Mouse (Mus musculus) midbrain, postnatal 0 days (tissue): Measurements from ENCODE around the gene Fgf18. TPM values are rescaled to one million over a fixed set of nuclear protein-coding genes. Genes with fewer than 3 reads are reported as not detected.

Experiments
- ATAC-seq: fragments of 200-750 bp; cut with Nextera tagmentation; 2 replicates; pipeline ENCODE4 v1.8.0; 2017; ENCODE audit warnings: moderate number of reproducible peaks, mild to moderate bottlenecking, moderate TSS enrichment, moderate library complexity; ENCODE audit not compliant: low FRiP score
- DNase-seq: peaks from one replicate; pipeline ENCODE4 v3.0.0-alpha.2; 2015; ENCODE audit warnings: low spot score
- H3K27ac ChIP-seq: fragments of 300-500 bp; sonication (generic); 2 replicates; pipeline ENCODE4 v1.5.1; 2014; ENCODE audit warnings: low read depth, mild to moderate bottlenecking, low read length, mixed read lengths
- H3K27me3 ChIP-seq: fragments of 300-500 bp; sonication (generic); 2 replicates; pipeline ENCODE4 v1.6.1; 2014; ENCODE audit warnings: low read length, control low read depth, mixed read lengths; ENCODE audit not compliant: insufficient read depth
- H3K36me3 ChIP-seq: fragments of 300-500 bp; sonication (generic); 2 replicates; pipeline ENCODE4 v1.6.1; 2014; ENCODE audit warnings: low read length, control low read depth, mixed read lengths; ENCODE audit not compliant: insufficient read depth
- H3K4me1 ChIP-seq: fragments of 300-500 bp; sonication (generic); 2 replicates; pipeline ENCODE4 v1.6.1; 2014; ENCODE audit warnings: mild to moderate bottlenecking, control low read depth, antibody characterized with exemption, low read length, mixed read lengths; ENCODE audit not compliant: insufficient read depth
- H3K4me2 ChIP-seq: fragments of 300-500 bp; sonication (generic); 2 replicates; pipeline ENCODE4 v1.6.1; 2014; ENCODE audit warnings: low read depth, mild to moderate bottlenecking, low read length, mixed read lengths; ENCODE audit not compliant: poor library complexity, severe bottlenecking
- H3K4me3 ChIP-seq: fragments of 300-500 bp; sonication (generic); 2 replicates; pipeline ENCODE4 v1.5.1; 2014; ENCODE audit warnings: low read depth, mild to moderate bottlenecking, low read length, moderate library complexity
- H3K9ac ChIP-seq: fragments of 300-500 bp; sonication (generic); replicated peaks from 2 replicates; pipeline ENCODE4 v1.6.1; 2014; ENCODE audit warnings: mild to moderate bottlenecking, low read length, moderate library complexity, mixed read lengths; ENCODE audit not compliant: poor library complexity, severe bottlenecking
- H3K9me3 ChIP-seq: fragments of 300-500 bp; sonication (generic); 2 replicates; pipeline ENCODE4 v1.6.1; 2016; ENCODE audit warnings: low read length, control low read depth
- CTCF ChIP-seq: IDR thresholded peaks from 2 replicates; pipeline ENCODE4 v1.5.1; 2016; ENCODE audit warnings: antibody characterized with exemption, mild to moderate bottlenecking
- WGBS: fragments of 180-500 bp; shearing (Covaris S2); extraction: QIAGEN DNeasy Blood & Tissue Kit; methylation state at CpG from one replicate; pipeline ENCODE4 v1.1.7; 2014; 5-methylcytosine and 5-hydroxymethylcytosine counted together
- polyA plus RNA-seq: library from polyadenylated mRNA; unstranded; fragments of >200 nt; fragmentation: Nextera tagmentation; extraction: Ambion mirVana; gene quantifications from 2 replicates; pipeline ENCODE4 v1.2.1, GENCODE M21; 2015
- total RNA-seq: library from RNA; depleted of rRNA; stranded (reverse); fragments of >200 nt; gene quantifications from 2 replicates; pipeline ENCODE4 v1.2.3, GENCODE M21; 2014

The Fgf18 gene
- total and polyA plus RNA-seq, 2 experiments from 2014 or later = 6.5 to 6.7 TPM

DNA sequence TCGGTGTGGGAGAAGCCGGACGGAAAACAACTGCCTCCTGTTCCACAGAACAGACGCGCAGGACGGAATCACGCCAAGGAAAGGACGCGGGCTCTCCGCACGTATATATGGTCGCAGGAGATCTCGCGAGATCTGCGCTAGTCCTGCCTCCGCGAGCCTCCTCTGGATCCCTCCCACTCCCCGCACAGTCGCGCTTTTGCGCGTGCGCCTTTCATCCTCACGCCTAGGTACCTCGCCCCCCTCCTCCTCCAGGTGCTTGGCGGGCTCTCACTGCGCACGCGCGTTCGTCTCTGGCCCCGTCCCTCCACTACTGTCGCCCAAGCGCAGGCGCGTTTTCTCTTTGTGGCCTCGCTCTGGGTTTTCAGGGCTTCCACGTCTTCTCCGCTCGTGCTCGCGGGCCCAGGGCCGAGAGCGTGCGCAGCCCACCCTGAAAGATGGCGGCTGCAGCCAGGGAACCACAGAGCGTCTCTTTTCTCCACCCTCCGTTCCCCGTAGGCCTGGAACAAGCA lies 15.9 kb upstream of the Fgf18 start, which contains the start of gene Npm1:
TSS of gene Npm1 (minus strand) at position 209 of the 509 bp plus-strand sequence.
- Histone ChIP-seq H3K36me3 (peaks cover 6% of the 10 kb centered on the region; the same call in 1 of the 2 replicates), H3K4me1 (no peaks in the 10 kb centered on the region), H3K9me3 (no peaks in the 10 kb centered on the region), H3K4me2 (peak within 1 kb of the TSS; percentile 72), H3K27ac (peak within 1 kb of the TSS; percentile 95), H3K4me3 (peak within 1 kb of the TSS; percentile 82), H3K9ac (peak within 1 kb of the TSS; percentile 93), H3K27me3 (no peaks in the 10 kb centered on the region)
- TF ChIP-seq CTCF = no peak
- peak; percentile 100 for DNase-seq
- ATAC-seq = peak; percentile 97
- WGBS = 4% methylated on average over 48 of the region's 49 CpGs

DNA sequence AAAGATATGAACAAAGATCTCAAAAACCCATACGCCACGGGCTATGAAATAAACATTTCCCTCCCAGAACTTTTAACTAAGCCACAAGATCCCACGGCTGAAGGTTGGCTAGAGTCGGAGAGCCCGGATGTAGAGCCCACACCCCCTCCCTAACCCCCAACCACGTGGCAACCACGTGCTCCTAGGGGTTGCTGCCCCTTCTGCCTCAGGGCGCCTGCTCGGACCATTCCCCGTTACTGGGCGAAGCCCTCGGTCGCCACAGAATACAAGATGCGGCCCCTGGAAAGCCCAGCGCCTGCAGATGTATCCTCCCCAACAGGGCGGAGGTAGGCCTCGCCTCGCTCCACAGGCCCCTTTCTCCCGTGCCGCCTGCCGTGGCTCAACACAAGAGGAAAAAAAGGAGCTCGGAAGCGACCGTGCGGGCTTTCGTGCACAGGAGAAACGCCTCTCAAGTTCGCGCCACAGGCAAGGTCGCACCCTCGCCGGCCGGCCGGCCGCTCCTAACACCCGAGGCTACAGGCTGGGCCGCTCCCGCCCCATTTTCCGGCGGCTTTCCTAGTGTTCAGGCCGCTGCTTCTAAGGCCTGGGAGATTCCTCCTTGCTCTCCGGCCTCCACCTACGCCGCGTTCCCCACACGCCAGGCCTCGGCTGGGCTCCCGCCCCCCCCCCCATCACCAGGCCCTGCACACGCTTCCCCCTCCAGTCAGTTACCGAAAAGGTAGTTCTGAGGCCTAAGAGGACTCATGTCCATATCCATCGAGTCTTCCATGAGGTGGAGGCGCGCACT lies 15.2 kb upstream of the Fgf18 start:
- Histone ChIP-seq H3K27ac (peak overlapping the region; percentile 88), H3K4me1 (no peaks in the 10 kb centered on the region), H3K9ac (peak overlapping the region; percentile 93), H3K4me3 (peak overlapping the region; percentile 82), H3K4me2 (peak overlapping the region; percentile 72), H3K36me3 (peaks cover 9% of the 10 kb centered on the region; the same call in 1 of the 2 replicates), H3K9me3 (no peaks in the 10 kb centered on the region), H3K27me3 (no peaks in the 10 kb centered on the region)
- TF ChIP-seq CTCF = no peak
- WGBS = 2% methylated on average over 51 of the region's 53 CpGs
- ATAC-seq (peak; percentile 84), DNase-seq (peak; percentile 85)

DNA sequence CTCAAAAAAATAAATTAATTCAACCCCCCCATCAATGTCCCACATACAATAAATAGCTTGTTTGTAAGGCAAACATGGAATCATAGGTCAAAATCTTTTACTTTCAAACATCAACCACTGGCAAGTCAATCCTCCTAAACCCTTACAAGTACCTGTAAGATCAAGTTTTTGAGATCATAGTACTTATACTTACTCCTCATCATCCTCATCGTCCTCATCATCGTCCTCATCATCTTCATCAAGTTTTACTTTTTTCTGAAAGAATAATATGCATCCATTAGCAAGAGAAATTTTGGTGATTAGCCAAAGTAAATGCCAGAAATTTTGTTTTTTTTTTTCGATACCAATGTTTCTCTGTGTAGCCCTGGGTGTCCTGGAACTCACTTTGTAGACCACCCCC lies 12.5 kb upstream of the Fgf18 start:
- H3K4me2 ChIP-seq = no peak overlapping the region
- no peak for ATAC-seq
- no peak overlapping the region for H3K27ac ChIP-seq
- no peaks in the 10 kb centered on the region for H3K27me3 ChIP-seq
- no peaks in the 10 kb centered on the region for H3K4me1 ChIP-seq
- no peak for DNase-seq
- no peak overlapping the region for H3K4me3 ChIP-seq
- TF ChIP-seq CTCF = no peak
- H3K9me3 ChIP-seq = no peaks in the 10 kb centered on the region
- H3K9ac ChIP-seq = no peak overlapping the region
- 91% methylated on average over 3 of the region's 3 CpGs for WGBS
- peaks cover 12% of the 10 kb centered on the region; the same call in 1 of the 2 replicates for H3K36me3 ChIP-seq

DNA sequence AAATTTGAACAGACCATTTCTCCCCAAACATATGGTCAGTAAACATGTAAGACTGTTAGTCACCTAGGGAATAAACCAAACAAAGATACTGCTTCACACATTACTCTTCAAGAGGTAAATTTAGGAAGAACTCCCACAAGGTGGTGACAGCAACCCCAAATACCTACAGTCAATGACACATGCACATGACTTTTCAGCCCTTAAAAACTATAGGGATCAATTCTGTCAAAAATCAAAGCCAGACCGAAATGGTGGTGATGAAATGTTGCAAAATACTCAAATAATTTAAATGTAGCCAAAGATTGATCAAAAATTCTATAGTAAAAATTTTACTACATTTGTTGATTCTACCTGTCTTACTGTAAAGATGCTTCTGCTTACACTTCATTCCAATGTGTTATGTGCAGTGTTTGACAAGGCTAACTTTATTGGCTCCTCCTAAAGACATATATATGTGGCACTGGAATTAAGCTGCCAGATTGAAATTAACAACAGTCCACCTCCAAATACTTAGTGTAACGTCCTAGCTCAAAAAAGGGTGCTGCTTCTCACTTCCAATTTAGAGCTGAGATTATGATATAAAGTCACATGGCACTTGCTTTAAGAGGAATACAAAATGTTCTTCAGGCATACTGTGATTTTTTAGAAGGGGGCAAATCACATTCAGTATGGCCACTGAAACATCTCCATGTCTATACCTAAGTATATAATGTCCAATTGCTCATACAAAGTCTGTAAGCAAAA lies 10.4 kb upstream of the Fgf18 start:
- no peak for ATAC-seq
- DNase-seq = no peak
- no peak overlapping the region for H3K27ac ChIP-seq
- H3K9me3 ChIP-seq = no peaks in the 10 kb centered on the region
- no peak for TF ChIP-seq CTCF
- WGBS = 81% methylated on average over 2 of the region's 2 CpGs
- H3K27me3 ChIP-seq = no peaks in the 10 kb centered on the region
- no peak overlapping the region for H3K4me3 ChIP-seq
- H3K9ac ChIP-seq = no peak overlapping the region
- no peak overlapping the region for H3K4me2 ChIP-seq
- H3K4me1 ChIP-seq = no peaks in the 10 kb centered on the region
- H3K36me3 ChIP-seq = peaks cover 22% of the 10 kb centered on the region

DNA sequence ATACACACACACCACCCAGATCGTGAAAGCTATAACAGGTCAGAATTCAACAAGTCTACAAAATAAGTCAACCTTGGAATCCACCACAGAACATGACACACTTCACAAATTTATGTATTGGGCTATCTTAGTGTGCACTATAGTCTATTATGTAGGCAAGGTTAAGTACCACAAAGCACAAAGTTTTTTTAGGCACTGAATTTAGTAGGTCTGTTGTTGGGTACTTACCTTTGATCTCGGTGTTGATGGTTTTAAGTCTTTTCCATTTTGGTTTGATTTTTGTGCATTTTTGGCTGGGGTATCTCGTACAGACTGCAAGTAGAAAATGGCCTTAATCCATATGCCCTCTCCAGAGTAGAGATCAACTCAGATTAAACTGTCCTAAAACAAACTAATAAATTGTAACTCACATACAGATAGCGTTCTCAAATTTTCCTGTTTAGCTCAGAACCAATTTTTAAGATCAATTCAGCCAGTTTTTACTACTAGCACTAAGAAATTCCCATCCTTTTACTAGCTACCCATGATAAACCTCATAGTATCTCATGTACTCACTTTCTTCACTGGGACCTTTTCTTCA lies 9.3 kb upstream of the Fgf18 start:
- 89% methylated on average over 4 of the region's 4 CpGs for WGBS
- H3K4me2 ChIP-seq = no peak overlapping the region
- no peaks in the 10 kb centered on the region for H3K4me1 ChIP-seq
- H3K9ac ChIP-seq = no peak overlapping the region
- TF ChIP-seq CTCF = no peak
- no peaks in the 10 kb centered on the region for H3K9me3 ChIP-seq
- H3K27me3 ChIP-seq = no peaks in the 10 kb centered on the region
- no peak for ATAC-seq
- H3K4me3 ChIP-seq = no peak overlapping the region
- no peak overlapping the region for H3K27ac ChIP-seq
- DNase-seq = no peak
- H3K36me3 ChIP-seq = peaks cover 23% of the 10 kb centered on the region
